Mouse (Mus musculus): ENCODE measurements at regions not wholly inside any gene's neighbourhood (a gene's known extent, or its start where the extent isn't known, plus 50 kb on each side); places are given as distances from the start of the nearest gene placed in this dataset.

DNA sequence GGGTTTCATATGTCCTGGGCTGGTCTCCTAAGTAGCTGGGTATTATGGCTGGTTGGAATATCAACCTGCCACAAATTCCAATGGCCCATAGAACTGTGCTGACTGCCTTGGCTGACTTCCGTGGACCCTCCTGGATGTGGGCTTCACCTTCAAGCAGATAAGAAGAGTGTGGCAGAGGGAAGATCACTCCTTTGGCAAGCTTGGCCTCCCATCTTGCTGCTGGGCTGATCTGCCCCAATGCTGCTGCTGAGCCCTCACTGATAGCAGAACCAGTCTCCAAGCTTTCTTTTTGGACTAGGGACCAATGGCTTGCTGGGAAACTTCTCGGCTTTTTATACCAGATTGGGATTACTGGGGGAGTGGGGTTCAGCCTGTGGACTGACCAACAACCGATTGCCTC is 65.6 kb upstream of the Hdhd5 start:
- no peak overlapping the region for H3K9ac ChIP-seq (ENCODE audit: low read depth, low read length)
- no peak overlapping the region for H3K27ac ChIP-seq (ENCODE audit: low read depth, low read length)
- no peaks in the 10 kb centered on the region for H3K36me3 ChIP-seq (ENCODE audit: control insufficient read depth, insufficient read depth, low read length)
- H3K4me1 ChIP-seq (replicated peaks; ENCODE audit: control insufficient read depth, insufficient read depth, low read length), result peaks cover 5% of the 10 kb centered on the region; the same call in 1 of the 2 replicates
- WGBS, result 83% methylated on average over 3 of the region's 3 CpGs
- H3K9me3 ChIP-seq (ENCODE audit: control insufficient read depth, low read length), result no peaks in the 10 kb centered on the region
- no peak overlapping the region for H3K4me2 ChIP-seq (replicated peaks; ENCODE audit: low read depth, low read length)
- no peaks in the 10 kb centered on the region for H3K27me3 ChIP-seq (ENCODE audit: control insufficient read depth, insufficient read depth, low read length)
- ATAC-seq (ENCODE audit: low FRiP score) (no peak), DNase-seq (ENCODE audit: low spot score) (no peak)
- H3K4me3 ChIP-seq (ENCODE audit: low read depth, low read length), result no peak overlapping the region

GRCm38 (mm10) chr6:120594463-120594862 is 63.3 kb upstream of the Hdhd5 start:
- DNase-seq (ENCODE audit: low spot score), result no peak
- Histone ChIP-seq H3K27me3 (ENCODE audit: control insufficient read depth, insufficient read depth, low read length) (no peaks in the 10 kb centered on the region), H3K9me3 (ENCODE audit: control insufficient read depth, low read length) (no peaks in the 10 kb centered on the region), H3K9ac (ENCODE audit: low read depth, low read length) (no peak overlapping the region), H3K4me3 (ENCODE audit: low read depth, low read length) (no peak overlapping the region), H3K27ac (ENCODE audit: low read depth, low read length) (no peak overlapping the region), H3K36me3 (ENCODE audit: control insufficient read depth, insufficient read depth, low read length) (no peaks in the 10 kb centered on the region), H3K4me2 (replicated peaks; ENCODE audit: low read depth, low read length) (no peak overlapping the region), H3K4me1 (replicated peaks; ENCODE audit: control insufficient read depth, insufficient read depth, low read length) (peaks cover 5% of the 10 kb centered on the region; the same call in 1 of the 2 replicates)
- ATAC-seq (ENCODE audit: low FRiP score), result no peak
- WGBS, result 91% methylated on average over 8 of the region's 8 CpGs

DNA sequence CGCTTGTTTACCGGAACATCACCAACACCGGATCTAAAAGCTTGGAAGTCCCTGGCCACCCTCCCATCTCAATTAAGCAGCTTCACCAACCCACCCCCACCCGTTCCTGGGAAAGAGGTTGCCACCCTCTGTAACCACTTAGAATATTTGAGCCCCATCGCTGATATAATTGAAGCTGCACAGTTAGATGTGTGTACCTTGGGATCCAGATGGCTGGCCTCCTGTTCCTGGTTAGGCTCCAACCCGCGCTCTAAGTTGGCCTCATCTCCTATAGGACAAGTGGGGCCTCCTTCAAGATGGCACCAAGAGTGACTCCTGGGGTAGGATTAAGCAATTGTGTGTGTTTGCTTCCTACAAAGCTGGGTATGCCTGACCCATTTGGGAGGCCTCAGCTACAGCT is 61.6 kb upstream of the Hdhd5 start:
- WGBS, result 38% methylated on average over 7 of the region's 7 CpGs
- H3K36me3 ChIP-seq (ENCODE audit: control insufficient read depth, insufficient read depth, low read length), result no peaks in the 10 kb centered on the region
- peak; percentile 21 for DNase-seq (ENCODE audit: low spot score)
- ATAC-seq (ENCODE audit: low FRiP score), result no peak
- H3K27me3 ChIP-seq (ENCODE audit: control insufficient read depth, insufficient read depth, low read length), result no peaks in the 10 kb centered on the region
- H3K4me2 ChIP-seq (replicated peaks; ENCODE audit: low read depth, low read length), result peak overlapping the region; percentile 7; the same call in 1 of the 2 replicates
- 0 out of 2 replicates have a peak overlapping the region, but pooled peaks have one; percentile 17 for H3K27ac ChIP-seq (ENCODE audit: low read depth, low read length)
- no peak overlapping the region for H3K4me3 ChIP-seq (ENCODE audit: low read depth, low read length)
- no peaks in the 10 kb centered on the region for H3K9me3 ChIP-seq (ENCODE audit: control insufficient read depth, low read length)
- H3K4me1 ChIP-seq (replicated peaks; ENCODE audit: control insufficient read depth, insufficient read depth, low read length), result peaks cover 5% of the 10 kb centered on the region; the same call in 1 of the 2 replicates
- no peak overlapping the region for H3K9ac ChIP-seq (ENCODE audit: low read depth, low read length)

DNA sequence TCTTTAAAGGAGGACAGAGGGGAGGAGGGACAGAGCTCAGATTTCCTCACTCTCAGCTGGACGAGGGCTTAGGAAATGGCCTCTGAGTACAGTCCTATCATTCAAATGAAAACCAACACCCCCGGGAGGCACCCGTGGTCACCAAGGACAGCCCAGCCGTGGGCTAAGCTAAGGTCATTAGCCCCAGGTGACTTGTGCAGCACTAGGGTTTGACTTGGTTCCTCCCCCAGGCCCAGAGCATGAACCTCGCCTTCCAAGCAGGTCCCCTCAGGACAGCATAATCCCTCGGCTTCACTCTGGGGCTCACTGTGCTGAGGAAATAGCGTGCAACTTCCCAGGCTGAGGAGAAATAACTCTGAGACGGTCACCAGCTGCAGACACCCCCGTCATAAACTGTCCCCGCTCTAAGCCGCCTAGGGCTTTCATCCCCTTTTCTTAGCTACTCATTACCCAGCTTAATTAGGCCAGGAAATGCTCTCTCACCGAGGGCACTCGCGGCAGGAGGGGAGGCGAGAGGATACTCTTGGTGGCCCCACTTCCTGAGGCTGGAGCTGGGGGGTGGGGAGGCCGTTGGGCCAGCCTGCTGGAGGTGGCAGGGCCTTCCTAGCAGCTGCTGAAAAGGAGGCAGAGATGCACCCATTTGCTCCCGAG is 61.0 kb upstream of the Hdhd5 start:
- H3K27me3 ChIP-seq (ENCODE audit: control insufficient read depth, insufficient read depth, low read length), result no peaks in the 10 kb centered on the region
- peak; percentile 49; the same call in 1 of the 2 replicates for ATAC-seq (ENCODE audit: low FRiP score)
- H3K4me3 ChIP-seq (ENCODE audit: low read depth, low read length), result no peak overlapping the region
- peak overlapping the region; percentile 7; the same call in 1 of the 2 replicates for H3K4me2 ChIP-seq (replicated peaks; ENCODE audit: low read depth, low read length)
- H3K9me3 ChIP-seq (ENCODE audit: control insufficient read depth, low read length), result no peaks in the 10 kb centered on the region
- peaks cover 5% of the 10 kb centered on the region; the same call in 1 of the 2 replicates for H3K4me1 ChIP-seq (replicated peaks; ENCODE audit: control insufficient read depth, insufficient read depth, low read length)
- 0 out of 2 replicates have a peak overlapping the region, but pooled peaks have one; percentile 17 for H3K27ac ChIP-seq (ENCODE audit: low read depth, low read length)
- 5% methylated on average over 17 of the region's 17 CpGs for WGBS
- DNase-seq (ENCODE audit: low spot score), result peak; percentile 30
- no peaks in the 10 kb centered on the region for H3K36me3 ChIP-seq (ENCODE audit: control insufficient read depth, insufficient read depth, low read length)
- H3K9ac ChIP-seq (ENCODE audit: low read depth, low read length), result no peak overlapping the region

GRCm38 (mm10) chr6:120590191-120590590 is 59.1 kb upstream of the Hdhd5 start:
- H3K9me3 ChIP-seq (ENCODE audit: control insufficient read depth, low read length), result no peaks in the 10 kb centered on the region
- H3K4me3 ChIP-seq (ENCODE audit: low read depth, low read length), result no peak overlapping the region
- H3K9ac ChIP-seq (ENCODE audit: low read depth, low read length), result no peak overlapping the region
- no peaks in the 10 kb centered on the region for H3K36me3 ChIP-seq (ENCODE audit: control insufficient read depth, insufficient read depth, low read length)
- 63% methylated on average over 2 of the region's 2 CpGs for WGBS
- DNase-seq (ENCODE audit: low spot score) (no peak), ATAC-seq (ENCODE audit: low FRiP score) (no peak)
- H3K4me2 ChIP-seq (replicated peaks; ENCODE audit: low read depth, low read length), result no peak overlapping the region
- no peaks in the 10 kb centered on the region for H3K27me3 ChIP-seq (ENCODE audit: control insufficient read depth, insufficient read depth, low read length)
- peaks cover 5% of the 10 kb centered on the region; the same call in 1 of the 2 replicates for H3K4me1 ChIP-seq (replicated peaks; ENCODE audit: control insufficient read depth, insufficient read depth, low read length)
- H3K27ac ChIP-seq (ENCODE audit: low read depth, low read length), result no peak overlapping the region

DNA sequence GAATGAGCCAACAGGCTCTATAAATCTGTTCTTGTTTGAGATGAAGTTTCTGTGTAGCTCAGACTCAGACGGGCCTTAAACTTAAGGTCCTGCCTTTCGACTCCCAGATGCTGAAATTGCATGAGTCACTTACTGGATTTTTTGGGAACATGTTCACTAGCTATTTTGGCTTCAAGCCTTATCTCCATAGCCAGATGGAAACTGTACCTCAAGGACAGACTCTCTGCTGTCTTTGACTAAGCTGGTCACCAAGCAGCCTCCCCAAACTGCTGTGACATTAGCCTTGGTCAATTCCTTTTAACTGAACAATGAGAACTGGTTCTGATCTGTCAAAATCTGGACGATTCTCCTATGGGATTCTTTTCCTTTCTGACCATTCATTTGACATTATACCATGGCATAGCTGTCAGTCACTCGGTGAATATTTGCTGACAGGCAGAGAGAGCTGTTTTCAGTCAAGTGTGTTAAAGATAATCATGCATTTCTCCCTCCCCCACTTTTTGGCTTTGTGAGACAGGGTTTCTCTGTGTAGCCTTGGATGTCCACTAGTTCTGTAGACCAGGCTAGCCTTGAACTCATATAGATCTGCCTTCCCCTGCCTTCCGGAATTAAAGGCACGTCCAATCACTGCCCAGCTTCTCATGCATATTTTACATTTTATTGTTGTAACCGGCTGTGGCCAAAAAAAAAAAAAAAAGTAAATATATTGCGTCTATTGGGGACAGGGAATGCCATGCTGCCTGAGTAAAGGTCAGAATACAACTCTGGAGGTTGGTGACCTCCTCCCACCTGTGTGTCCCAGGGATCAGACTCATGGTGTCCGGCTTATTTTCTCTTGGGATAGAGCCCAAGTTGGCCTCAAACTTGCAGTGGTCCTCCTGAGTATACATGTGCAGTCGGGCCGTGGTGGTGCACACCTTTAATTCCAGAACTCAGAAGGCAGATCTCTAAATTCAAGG is 57.9 kb upstream of the Hdhd5 start:
- H3K27ac ChIP-seq (ENCODE audit: low read depth, low read length), result no peak overlapping the region
- no peak overlapping the region for H3K4me2 ChIP-seq (replicated peaks; ENCODE audit: low read depth, low read length)
- peaks cover 5% of the 10 kb centered on the region; the same call in 1 of the 2 replicates for H3K4me1 ChIP-seq (replicated peaks; ENCODE audit: control insufficient read depth, insufficient read depth, low read length)
- no peaks in the 10 kb centered on the region for H3K27me3 ChIP-seq (ENCODE audit: control insufficient read depth, insufficient read depth, low read length)
- H3K4me3 ChIP-seq (ENCODE audit: low read depth, low read length), result no peak overlapping the region
- DNase-seq (ENCODE audit: low spot score) (no peak), ATAC-seq (ENCODE audit: low FRiP score) (no peak)
- H3K9me3 ChIP-seq (ENCODE audit: control insufficient read depth, low read length), result no peaks in the 10 kb centered on the region
- no peak overlapping the region for H3K9ac ChIP-seq (ENCODE audit: low read depth, low read length)
- no peaks in the 10 kb centered on the region for H3K36me3 ChIP-seq (ENCODE audit: control insufficient read depth, insufficient read depth, low read length)
- WGBS, result 87% methylated on average over 11 of the region's 11 CpGs

DNA sequence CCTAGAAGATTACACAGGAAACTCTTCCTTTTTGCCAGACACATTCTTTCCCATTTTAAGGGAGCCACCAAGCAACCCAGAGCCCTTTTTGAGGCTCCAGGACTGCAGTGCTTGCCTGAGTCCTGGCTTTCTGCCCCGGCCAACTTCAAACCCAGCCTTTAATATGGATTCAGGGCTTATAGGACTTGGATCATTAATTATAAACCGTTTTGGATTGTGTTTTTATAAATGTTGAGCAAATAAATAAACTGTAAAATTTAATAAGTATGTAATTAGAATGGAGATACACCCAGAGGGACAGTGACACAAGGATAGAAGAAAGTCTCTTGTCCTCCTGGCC is 54.8 kb upstream of the Hdhd5 start:
- no peak for ATAC-seq (ENCODE audit: low FRiP score)
- H3K36me3 ChIP-seq (ENCODE audit: control insufficient read depth, insufficient read depth, low read length), result no peaks in the 10 kb centered on the region
- DNase-seq (ENCODE audit: low spot score), result no peak
- no peaks in the 10 kb centered on the region for H3K27me3 ChIP-seq (ENCODE audit: control insufficient read depth, insufficient read depth, low read length)
- no peak overlapping the region for H3K27ac ChIP-seq (ENCODE audit: low read depth, low read length)
- H3K9ac ChIP-seq (ENCODE audit: low read depth, low read length), result no peak overlapping the region
- no peak overlapping the region for H3K4me2 ChIP-seq (replicated peaks; ENCODE audit: low read depth, low read length)
- H3K4me1 ChIP-seq (replicated peaks; ENCODE audit: control insufficient read depth, insufficient read depth, low read length), result no peaks in the 10 kb centered on the region
- no peak overlapping the region for H3K4me3 ChIP-seq (ENCODE audit: low read depth, low read length)
- no peaks in the 10 kb centered on the region for H3K9me3 ChIP-seq (ENCODE audit: control insufficient read depth, low read length)
- 61% methylated on average over 2 of the region's 2 CpGs for WGBS

DNA sequence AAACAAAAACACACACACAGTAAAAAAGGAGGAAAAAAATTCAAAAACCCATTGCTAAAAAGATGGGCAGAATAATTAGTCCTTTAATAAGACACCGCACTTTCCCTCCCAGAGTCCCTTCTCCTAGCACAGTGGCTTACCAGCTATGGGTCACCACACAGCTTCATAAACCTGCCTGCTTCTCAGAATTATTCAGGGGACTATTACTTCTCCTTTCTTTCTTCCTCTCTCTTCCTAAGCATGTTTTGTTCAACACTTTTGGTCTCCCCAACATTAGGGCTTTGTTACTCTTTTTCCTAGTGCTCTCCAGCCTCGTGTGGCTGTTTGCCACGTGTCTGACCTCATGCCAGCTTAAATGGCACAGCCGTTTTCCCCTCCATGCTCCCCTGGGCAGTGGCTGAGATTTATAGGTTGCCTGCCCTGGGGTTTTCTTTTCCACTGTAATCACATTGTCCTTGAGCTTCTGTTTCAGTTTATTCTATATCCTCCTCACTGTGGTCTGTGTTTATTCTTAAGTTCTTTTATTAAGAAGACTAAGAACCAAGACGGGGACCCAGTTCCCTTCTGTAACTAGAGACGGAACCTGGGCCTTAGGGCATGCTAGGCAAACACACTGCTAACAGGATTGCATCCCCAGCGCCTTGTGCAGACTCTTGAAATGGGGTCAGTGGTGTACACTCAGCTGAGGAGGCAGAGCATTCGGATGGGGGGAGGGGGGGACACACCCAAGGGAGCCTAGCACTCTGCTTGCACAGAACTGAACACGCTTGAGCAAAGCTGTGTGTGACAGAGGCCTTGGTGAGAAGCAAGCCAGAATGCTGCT is 54.2 kb upstream of the Hdhd5 start:
- no peaks in the 10 kb centered on the region for H3K27me3 ChIP-seq (ENCODE audit: control insufficient read depth, insufficient read depth, low read length)
- H3K36me3 ChIP-seq (ENCODE audit: control insufficient read depth, insufficient read depth, low read length), result no peaks in the 10 kb centered on the region
- no peaks in the 10 kb centered on the region for H3K9me3 ChIP-seq (ENCODE audit: control insufficient read depth, low read length)
- no peak overlapping the region for H3K4me3 ChIP-seq (ENCODE audit: low read depth, low read length)
- H3K4me2 ChIP-seq (replicated peaks; ENCODE audit: low read depth, low read length), result no peak overlapping the region
- no peak for ATAC-seq (ENCODE audit: low FRiP score)
- H3K4me1 ChIP-seq (replicated peaks; ENCODE audit: control insufficient read depth, insufficient read depth, low read length), result peaks cover 3% of the 10 kb centered on the region; the same call in 1 of the 2 replicates
- H3K9ac ChIP-seq (ENCODE audit: low read depth, low read length), result no peak overlapping the region
- WGBS, result 48% methylated on average over 9 of the region's 9 CpGs
- DNase-seq (ENCODE audit: low spot score), result no peak
- H3K27ac ChIP-seq (ENCODE audit: low read depth, low read length), result no peak overlapping the region
